Mouse (Mus musculus) hindbrain, embryonic 10.5 days (tissue): ENCODE measurements around the gene Lrfn2. TPM values are rescaled to one million over a fixed set of nuclear protein-coding genes. Genes with fewer than 3 reads are reported as not detected.

Source experiments
- DNase-seq: peaks from one replicate; pipeline ENCODE4 v3.0.0-alpha.2; 2017; ENCODE audit warnings: low spot score
- H3K27ac ChIP-seq: fragments of 300-500 bp; sonication (generic); 2 replicates; pipeline ENCODE4 v1.5.1; 2016; ENCODE audit warnings: mild to moderate bottlenecking, moderate library complexity
- H3K27me3 ChIP-seq: fragments of 300-500 bp; sonication (generic); 2 replicates; pipeline ENCODE4 v1.6.1; 2016; ENCODE audit warnings: mild to moderate bottlenecking; ENCODE audit not compliant: poor library complexity, insufficient read depth, severe bottlenecking
- H3K36me3 ChIP-seq: fragments of 300-500 bp; sonication (generic); 2 replicates; pipeline ENCODE4 v1.6.1; 2016; ENCODE audit warnings: mild to moderate bottlenecking, moderate library complexity
- H3K4me1 ChIP-seq: fragments of 300-500 bp; sonication (generic); replicated peaks from 2 replicates; pipeline ENCODE4 v1.6.1; 2016; ENCODE audit warnings: mild to moderate bottlenecking
- H3K4me3 ChIP-seq: fragments of 300-500 bp; sonication (generic); 2 replicates; pipeline ENCODE4 v1.5.1; 2016; ENCODE audit warnings: mild to moderate bottlenecking, moderate library complexity
- H3K9me3 ChIP-seq: fragments of 300-500 bp; sonication (generic); 2 replicates; pipeline ENCODE4 v1.6.1; 2016; ENCODE audit warnings: mild to moderate bottlenecking, moderate library complexity
- WGBS: fragments of 180-500 bp; shearing (Covaris S2); methylation state at CpG from one replicate; pipeline ENCODE4 v1.1.7; 2016; 5-methylcytosine and 5-hydroxymethylcytosine counted together
- polyA plus RNA-seq: library from polyadenylated mRNA; unstranded; fragments of >200 nt; fragmentation: Nextera tagmentation; extraction: Ambion mirVana; gene quantifications from 2 replicates; pipeline ENCODE4 v1.2.1, GENCODE M21; 2016

Lrfn2 gene
- polyA plus RNA-seq, 1 experiment from 2014 or later: 0.54 TPM

DNA sequence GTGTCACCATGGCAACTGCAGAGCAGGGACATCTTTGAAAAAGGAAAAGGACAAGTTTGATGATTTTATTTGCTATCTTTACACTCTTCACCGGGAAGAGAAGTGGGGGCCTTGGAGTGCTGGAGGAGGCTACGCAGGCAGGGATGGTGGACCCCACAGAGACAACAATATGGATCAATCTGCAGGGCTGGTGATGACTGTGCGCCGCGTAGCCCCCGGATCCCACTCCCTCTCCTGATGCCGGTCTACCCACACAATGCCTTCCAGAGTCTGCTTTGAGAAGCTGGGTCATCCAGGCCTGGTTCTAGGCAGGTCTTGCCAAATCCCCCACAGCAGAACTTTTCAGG lies 98.1 kb downstream of the Lrfn2 start:
- Histone ChIP-seq H3K4me3 (no peak overlapping the region), H3K36me3 (no peaks in the 10 kb centered on the region), H3K9me3 (no peaks in the 10 kb centered on the region), H3K27ac (no peak overlapping the region), H3K4me1 (peaks cover 24% of the 10 kb centered on the region), H3K27me3 (no peaks in the 10 kb centered on the region)
- DNase-seq: no peak
- 87% methylated on average over 7 of the region's 7 CpGs for WGBS

DNA sequence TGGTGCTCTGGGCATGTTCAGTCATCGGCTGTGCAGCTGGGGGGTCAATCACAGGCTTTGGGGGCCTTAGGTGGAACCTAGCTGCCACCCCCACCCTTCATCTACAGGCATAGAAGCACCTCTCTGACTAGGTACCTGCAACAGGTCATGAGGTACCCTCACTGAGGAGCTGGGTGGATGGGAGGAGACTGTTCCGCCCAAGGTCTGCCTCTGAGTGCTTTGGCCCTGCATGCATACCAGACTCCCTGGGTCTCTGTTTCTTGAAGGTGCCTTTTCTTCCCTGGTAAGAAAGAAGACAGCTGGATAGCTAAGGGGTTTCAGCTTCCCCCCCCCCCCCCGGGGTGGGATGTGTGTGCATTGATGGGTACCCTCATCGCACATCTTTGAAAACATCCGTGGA lies 98.7 kb downstream of the Lrfn2 start:
- Histone ChIP-seq H3K4me3 (no peak overlapping the region), H3K4me1 (peaks cover 24% of the 10 kb centered on the region), H3K9me3 (no peaks in the 10 kb centered on the region), H3K27me3 (no peaks in the 10 kb centered on the region), H3K27ac (no peak overlapping the region), H3K36me3 (no peaks in the 10 kb centered on the region)
- 87% methylated on average over 5 of the region's 5 CpGs for WGBS
- DNase-seq: no peak

DNA sequence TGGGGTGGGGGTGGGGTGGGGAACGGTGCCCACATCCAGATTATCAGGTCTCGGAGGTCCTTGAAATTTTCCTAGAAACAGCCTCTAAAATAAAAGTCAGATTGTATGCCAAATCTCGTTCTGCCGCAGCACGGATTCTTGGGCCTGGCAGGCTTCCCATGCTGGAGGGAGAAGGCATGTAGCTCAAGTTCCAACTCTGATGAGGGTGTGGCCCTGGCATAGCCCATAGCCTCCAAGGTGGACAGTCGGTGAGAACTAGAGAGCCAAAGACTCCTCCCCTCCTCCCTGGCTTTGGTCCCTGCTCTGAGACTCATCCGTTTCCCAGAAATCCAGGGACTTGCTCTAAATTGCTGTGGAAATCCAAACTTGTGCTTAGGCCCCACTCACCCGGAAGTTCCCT lies 99.6 kb downstream of the Lrfn2 start:
- Histone ChIP-seq H3K9me3 (no peaks in the 10 kb centered on the region), H3K4me3 (no peak overlapping the region), H3K27ac (no peak overlapping the region), H3K36me3 (no peaks in the 10 kb centered on the region), H3K4me1 (peaks cover 24% of the 10 kb centered on the region), H3K27me3 (no peaks in the 10 kb centered on the region)
- DNase-seq: no peak
- 89% methylated on average over 8 of the region's 8 CpGs for WGBS

DNA sequence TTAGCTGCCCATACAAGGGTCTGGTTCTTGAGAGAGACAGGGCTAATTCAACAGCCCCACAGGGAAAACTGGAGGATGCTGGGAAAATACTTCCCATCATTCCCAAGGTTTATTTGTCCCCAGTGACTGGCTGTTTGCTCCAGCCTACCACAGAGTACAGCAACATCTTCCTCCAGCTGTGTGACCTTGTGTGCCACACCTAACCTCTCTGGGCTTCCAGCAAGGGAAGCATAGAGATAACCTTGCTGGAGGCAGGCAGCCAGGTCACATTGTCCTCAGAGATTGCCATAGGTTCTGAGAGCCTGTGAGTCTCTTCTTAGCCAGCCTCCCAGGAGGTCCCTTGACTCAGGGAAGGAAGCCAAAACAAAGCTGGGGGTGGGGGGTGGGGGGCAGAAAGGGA lies 101.1 kb downstream of the Lrfn2 start:
- Histone ChIP-seq H3K4me3 (no peak overlapping the region), H3K36me3 (no peaks in the 10 kb centered on the region), H3K27me3 (no peaks in the 10 kb centered on the region), H3K27ac (no peak overlapping the region), H3K9me3 (no peaks in the 10 kb centered on the region), H3K4me1 (peaks cover 24% of the 10 kb centered on the region)
- no peak for DNase-seq

DNA sequence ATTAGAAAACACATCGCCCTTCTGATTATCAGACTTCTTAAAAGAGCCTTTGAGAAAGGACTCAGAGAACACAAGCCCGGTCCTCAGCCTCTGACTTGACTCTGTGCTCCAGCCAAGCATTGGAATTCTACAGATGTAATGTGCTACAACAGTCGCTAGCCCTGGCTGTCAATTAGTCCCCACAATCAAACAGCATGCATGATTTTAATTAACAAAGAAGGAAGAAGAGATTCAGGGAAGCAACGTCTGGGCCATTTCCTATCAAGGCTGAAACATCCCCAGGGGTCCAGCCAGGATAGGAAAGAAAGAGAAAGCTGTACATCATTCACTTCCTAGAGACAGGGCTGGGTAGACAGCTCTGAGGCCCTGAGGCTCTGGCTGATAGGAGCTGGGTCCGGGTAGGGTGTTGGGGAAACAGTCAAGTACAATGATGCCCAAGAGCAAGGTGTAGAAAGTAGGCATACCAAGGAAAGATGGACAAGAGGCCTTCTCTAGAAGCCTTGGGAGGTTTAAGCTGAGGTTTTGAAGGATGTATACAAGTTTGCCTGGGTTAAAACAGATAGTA lies 101.6 kb downstream of the Lrfn2 start:
- Histone ChIP-seq H3K27ac (no peak overlapping the region), H3K4me3 (no peak overlapping the region), H3K4me1 (peaks cover 24% of the 10 kb centered on the region), H3K9me3 (no peaks in the 10 kb centered on the region), H3K27me3 (no peaks in the 10 kb centered on the region; the same call in 1 of the 2 replicates), H3K36me3 (no peaks in the 10 kb centered on the region)
- no peak for DNase-seq
- 27% methylated on average over 5 of the region's 5 CpGs for WGBS

DNA sequence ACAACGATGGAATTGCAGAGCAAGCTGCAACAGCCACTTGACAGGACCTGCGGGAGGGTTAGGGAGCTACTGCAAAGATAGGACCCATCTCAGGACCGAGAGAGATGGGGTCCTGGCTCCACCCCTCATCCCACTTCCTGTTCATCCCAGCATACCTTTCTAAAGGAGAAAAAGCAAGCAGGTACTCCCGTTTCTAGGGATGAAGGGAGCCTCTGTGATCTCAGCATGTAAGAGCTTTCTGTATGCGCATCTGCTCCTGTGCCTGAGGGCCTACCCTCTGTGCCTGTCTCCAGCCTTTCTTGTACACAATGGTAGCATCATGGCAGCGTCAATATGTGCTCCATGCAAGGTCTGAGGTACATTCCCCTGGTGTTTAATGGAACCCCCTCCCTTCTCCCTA lies 102.9 kb downstream of the Lrfn2 start:
- H3K27ac ChIP-seq: no peak overlapping the region
- H3K36me3 ChIP-seq: no peaks in the 10 kb centered on the region
- H3K9me3 ChIP-seq: no peaks in the 10 kb centered on the region
- DNase-seq: no peak
- H3K27me3 ChIP-seq: no peaks in the 10 kb centered on the region; the same call in 1 of the 2 replicates
- peaks cover 14% of the 10 kb centered on the region for H3K4me1 ChIP-seq
- no peak overlapping the region for H3K4me3 ChIP-seq
- WGBS: 61% methylated on average over 6 of the region's 6 CpGs

DNA sequence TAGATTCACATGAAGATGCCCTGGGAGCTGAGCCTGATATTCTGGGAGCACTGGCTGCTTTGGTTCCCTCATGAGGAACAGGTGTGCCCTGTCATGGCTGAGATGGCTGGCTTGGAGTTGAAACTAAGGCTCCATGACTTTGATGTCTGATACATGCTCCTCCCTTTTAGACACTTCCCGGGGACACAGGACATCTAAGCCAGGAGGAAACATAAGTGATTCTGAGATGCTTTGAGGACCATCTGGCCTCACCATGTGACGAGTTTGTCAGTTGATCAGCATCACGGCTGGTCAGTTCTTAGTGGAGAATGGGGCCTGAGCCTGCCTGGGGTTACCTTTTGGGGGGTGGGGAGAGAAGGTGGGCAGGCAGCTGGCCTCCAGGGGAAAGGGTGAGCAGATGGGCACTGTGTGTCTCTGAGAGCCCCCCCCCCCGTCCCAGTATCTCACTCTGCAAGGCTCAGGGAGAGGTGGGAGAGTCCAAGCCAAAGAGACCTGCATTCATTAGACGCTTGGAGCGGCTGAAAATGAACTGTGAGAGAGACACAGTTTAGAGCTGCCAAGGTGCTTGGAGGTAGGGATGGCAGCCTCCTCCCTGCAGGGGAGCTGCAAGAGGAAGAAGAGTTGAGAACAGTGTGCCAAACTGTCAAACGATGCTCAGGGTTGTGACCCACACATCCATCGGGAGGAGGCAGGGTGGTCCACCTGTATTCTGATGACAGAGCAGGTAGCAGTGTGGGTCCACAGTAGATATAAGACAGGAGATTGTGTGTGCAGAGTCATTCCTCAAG lies 105.2 kb downstream of the Lrfn2 start:
- no peak overlapping the region for H3K27ac ChIP-seq
- WGBS: 77% methylated on average over 8 of the region's 8 CpGs
- no peaks in the 10 kb centered on the region for H3K9me3 ChIP-seq
- H3K4me1 ChIP-seq: peaks cover 7% of the 10 kb centered on the region; the same call in 1 of the 2 replicates
- no peaks in the 10 kb centered on the region for H3K36me3 ChIP-seq
- no peaks in the 10 kb centered on the region; the same call in 1 of the 2 replicates for H3K27me3 ChIP-seq
- no peak overlapping the region for H3K4me3 ChIP-seq
- no peak for DNase-seq

DNA sequence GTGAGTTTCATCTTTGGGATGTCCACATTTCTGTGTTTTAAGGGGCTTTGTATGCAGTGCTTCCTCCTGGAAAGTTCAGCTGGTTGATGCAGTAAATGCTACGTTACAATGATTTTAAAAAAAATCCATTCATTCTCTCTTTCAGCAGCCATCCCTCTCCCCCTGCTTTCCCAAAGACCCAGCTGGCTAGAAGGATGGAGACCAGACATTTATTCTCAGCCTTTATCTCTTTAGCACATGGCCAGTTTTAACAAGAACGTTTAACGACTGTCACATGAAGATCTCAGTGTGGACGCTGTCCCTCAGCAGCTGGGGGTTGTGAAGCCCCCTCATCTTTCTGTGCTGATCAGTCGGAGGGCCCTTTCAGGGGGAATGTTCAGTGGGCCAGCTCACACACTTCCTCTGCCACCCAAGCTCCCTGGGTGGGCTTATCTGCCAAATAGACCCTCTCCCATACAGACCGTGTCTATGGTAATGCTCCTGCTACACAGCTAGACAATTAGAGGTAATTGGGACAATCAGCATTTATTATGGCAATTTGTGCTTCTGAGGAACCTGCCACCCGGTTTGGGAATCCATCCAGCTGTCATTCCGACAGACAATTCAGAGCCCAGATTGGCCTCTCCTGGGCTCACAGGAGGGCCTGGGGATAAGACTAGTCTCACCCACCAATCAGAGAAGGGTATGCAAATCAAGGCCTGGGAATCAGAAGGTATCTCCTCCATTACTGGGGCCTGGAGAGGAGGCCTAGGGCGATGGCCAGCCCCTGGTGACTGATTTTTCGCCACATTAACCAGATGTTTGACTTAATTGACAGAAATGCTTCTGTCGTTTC lies 111.8 kb downstream of the Lrfn2 start:
- Histone ChIP-seq H3K36me3 (no peaks in the 10 kb centered on the region), H3K4me1 (peaks cover 17% of the 10 kb centered on the region), H3K4me3 (no peak overlapping the region), H3K27ac (no peak overlapping the region; the same call in 1 of the 2 replicates), H3K27me3 (peaks cover 7% of the 10 kb centered on the region; the same call in 1 of the 2 replicates), H3K9me3 (no peaks in the 10 kb centered on the region)
- 25% methylated on average over 11 of the region's 11 CpGs for WGBS
- peak; percentile 40 for DNase-seq

DNA sequence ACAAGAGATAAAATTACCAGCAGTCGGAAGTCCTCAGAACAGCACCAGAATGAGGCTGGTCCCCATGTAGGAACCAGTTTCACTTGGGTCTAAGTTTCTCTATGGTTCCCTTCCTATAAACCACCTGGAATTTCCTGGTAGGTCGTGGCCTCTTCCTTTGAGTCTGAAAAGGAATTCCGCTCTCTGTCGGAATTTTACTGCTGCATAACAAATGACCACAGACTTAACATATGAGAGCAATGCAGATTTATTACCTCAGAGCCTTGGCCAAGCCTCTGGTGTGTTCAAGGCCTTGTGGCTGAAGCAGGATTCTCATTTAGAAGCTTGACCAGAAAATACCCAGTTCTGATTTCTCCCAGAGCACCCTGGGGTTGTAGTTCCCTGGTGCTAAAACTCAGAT lies 115.7 kb downstream of the Lrfn2 start:
- no peaks in the 10 kb centered on the region for H3K9me3 ChIP-seq
- WGBS: 70% methylated on average over 4 of the region's 4 CpGs

DNA sequence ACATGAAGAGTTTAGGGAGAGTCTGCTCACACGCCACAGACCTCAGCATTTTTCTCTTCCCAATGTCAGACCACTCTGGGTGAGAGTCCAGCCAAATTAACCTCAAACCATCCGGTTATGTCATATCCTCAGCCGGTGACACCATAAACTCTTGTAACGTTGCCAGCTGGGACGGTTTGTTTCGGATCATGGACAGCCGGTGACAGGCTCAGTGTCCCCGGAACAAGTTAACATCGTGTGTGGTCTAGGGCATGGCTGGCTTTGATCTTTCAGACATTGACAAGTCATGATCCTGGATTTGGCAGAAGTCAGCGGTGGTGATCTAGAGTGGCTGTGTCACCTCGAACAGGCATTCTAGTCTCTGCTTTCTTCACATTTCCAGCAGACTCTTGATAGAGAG lies 119.1 kb downstream of the Lrfn2 start:
- Histone ChIP-seq H3K27ac (no peak overlapping the region), H3K36me3 (no peaks in the 10 kb centered on the region), H3K9me3 (no peaks in the 10 kb centered on the region), H3K4me3 (no peak overlapping the region), H3K4me1 (no peaks in the 10 kb centered on the region), H3K27me3 (no peaks in the 10 kb centered on the region)
- WGBS: 90% methylated on average over 11 of the region's 11 CpGs
- DNase-seq: no peak

More for the DNA sequence above, 115.7 kb downstream of the Lrfn2 start:
- no peak for DNase-seq
- Histone ChIP-seq H3K4me1 (peaks cover 16% of the 10 kb centered on the region), H3K36me3 (no peaks in the 10 kb centered on the region), H3K27ac (no peak overlapping the region), H3K27me3 (peaks cover 7% of the 10 kb centered on the region; the same call in 1 of the 2 replicates), H3K4me3 (no peak overlapping the region)

DNA sequence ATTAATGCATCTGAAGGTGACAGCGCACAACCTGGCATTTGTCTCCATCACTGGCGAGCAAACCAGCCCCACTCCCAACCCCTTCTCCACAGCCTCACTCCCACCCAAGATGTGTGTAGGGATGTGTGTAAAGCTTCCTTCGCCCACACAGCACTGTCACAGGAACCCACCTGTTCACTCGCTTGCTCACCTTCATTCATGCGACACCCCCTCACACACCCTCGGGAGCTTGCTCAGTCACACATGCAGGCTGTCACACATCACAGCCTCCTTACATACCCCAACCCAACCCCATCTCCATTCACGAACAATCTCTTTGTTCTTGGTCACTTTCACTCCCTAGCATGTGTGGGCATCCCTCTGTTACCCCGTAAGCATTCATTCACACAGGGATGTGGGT lies 129.0 kb downstream of the Lrfn2 start:
- Histone ChIP-seq H3K36me3 (no peaks in the 10 kb centered on the region), H3K27ac (no peak overlapping the region), H3K9me3 (no peaks in the 10 kb centered on the region), H3K4me3 (no peak overlapping the region), H3K27me3 (no peaks in the 10 kb centered on the region), H3K4me1 (peaks cover 23% of the 10 kb centered on the region)
- WGBS: 81% methylated on average over 8 of the region's 8 CpGs
- no peak for DNase-seq

DNA sequence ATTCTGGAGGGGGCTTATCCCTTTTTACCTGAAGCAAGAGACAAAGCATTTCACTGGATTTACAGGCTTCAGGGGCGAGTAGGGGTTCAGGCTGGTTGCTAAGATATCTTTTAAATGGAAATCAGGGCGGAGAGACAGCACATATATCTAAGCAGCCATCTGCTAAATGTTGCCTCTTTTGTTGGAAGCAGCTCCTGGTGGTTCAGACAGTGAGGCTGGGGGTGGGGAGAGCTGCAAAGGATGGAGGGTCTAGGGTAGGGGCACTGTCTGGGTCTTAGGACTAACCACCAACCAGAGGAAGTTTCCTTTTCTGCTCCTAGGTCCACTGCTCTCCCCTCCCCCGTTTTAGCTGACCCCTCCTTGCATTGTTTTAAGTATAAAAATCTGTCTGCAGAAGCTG lies 131.6 kb downstream of the Lrfn2 start:
- DNase-seq: no peak

DNA sequence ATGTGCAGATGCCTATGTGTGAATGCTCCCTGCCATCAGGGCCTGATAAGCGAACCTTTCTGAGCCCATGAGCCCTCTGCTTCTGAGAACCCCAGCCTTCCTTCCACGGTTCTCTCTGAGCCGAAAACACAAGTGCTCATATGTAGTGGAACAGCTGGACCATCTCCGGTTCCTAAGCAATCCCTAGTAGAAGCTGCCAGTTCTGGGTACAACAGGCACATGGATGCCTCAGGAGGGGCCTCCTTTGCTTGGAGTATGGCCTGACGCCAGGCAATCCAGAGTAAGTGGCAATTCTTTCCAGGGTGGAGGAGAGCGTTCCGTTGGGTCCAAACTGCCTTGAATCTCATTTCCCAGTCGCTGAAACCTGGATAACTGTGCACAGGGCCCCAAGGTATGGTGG lies 132.3 kb downstream of the Lrfn2 start:
- Histone ChIP-seq H3K27ac (no peak overlapping the region), H3K9me3 (no peaks in the 10 kb centered on the region), H3K36me3 (no peaks in the 10 kb centered on the region), H3K27me3 (no peaks in the 10 kb centered on the region), H3K4me1 (peaks cover 23% of the 10 kb centered on the region), H3K4me3 (no peak overlapping the region)
- no peak for DNase-seq
- WGBS: 89% methylated on average over 8 of the region's 8 CpGs

More for the DNA sequence above, 131.6 kb downstream of the Lrfn2 start:
- Histone ChIP-seq H3K27me3 (no peaks in the 10 kb centered on the region), H3K36me3 (no peaks in the 10 kb centered on the region), H3K9me3 (no peaks in the 10 kb centered on the region), H3K4me3 (no peak overlapping the region), H3K4me1 (peaks cover 23% of the 10 kb centered on the region), H3K27ac (peak overlapping the region; percentile 64)
- 37% methylated on average over 3 of the region's 3 CpGs for WGBS
